Mouse (Mus musculus): Measurements from ENCODE around the gene Ablim1. TPM values are rescaled to one million over a fixed set of nuclear protein-coding genes. Genes with fewer than 3 reads are reported as not detected.
A peak's percentile ranks its signal among the peaks of the same experiment; 100 is the strongest.

The Ablim1 gene
- polyA plus RNA-seq, 1 experiment from 2014 or later, result 35.8 TPM

DNA sequence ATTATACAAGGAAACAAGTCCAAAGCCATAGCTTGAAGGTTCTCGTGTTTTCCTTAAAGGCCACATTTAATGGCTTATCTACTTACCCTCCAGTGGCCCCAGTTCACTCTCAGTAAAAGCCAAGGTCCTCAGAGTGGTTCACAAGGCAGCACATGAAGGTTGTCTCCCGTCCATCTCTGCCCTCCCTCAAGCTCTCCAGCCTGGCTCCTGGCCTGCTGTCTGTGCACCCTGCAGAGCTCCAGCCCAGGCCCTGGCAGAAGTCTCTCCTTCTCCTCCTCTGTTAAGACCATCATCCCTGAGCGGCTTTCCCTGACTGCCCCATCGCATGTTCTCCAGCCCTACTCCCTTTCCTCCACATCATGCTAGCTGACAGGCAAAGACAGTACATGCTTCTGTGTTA, 20.4 kb downstream of the Ablim1 start:
- H3K36me3 ChIP-seq, result no peaks in the 10 kb centered on the region
- H3K4me2 ChIP-seq, result no peak overlapping the region
- no peak for ATAC-seq (replicated peaks; ENCODE audit: low FRiP score)
- WGBS, result 84% methylated on average over 4 of the region's 4 CpGs
- no peaks in the 10 kb centered on the region for H3K9me3 ChIP-seq (replicated peaks)
- H3K4me1 ChIP-seq, result 0 out of 2 replicates have a peak, but pooled peaks cover 10% of the 10 kb centered on the region
- H3K4me3 ChIP-seq (replicated peaks), result no peak overlapping the region
- no peak overlapping the region for H3K27ac ChIP-seq
- H3K9ac ChIP-seq, result no peak overlapping the region
- H3K27me3 ChIP-seq, result no peaks in the 10 kb centered on the region

GRCm38 (mm10) chr19:57293737-57294136, 21.0 kb downstream of the Ablim1 start:
- Histone ChIP-seq H3K27ac (no peak overlapping the region), H3K4me3 (replicated peaks) (no peak overlapping the region), H3K4me1 (0 out of 2 replicates have a peak, but pooled peaks cover 10% of the 10 kb centered on the region), H3K9ac (no peak overlapping the region), H3K9me3 (replicated peaks) (no peaks in the 10 kb centered on the region), H3K36me3 (no peaks in the 10 kb centered on the region), H3K27me3 (no peaks in the 10 kb centered on the region), H3K4me2 (no peak overlapping the region)
- 34% methylated on average over 7 of the region's 7 CpGs for WGBS
- no peak for ATAC-seq (replicated peaks; ENCODE audit: low FRiP score)

GRCm38 (mm10) chr19:57283310-57283709, 31.4 kb downstream of the Ablim1 start:
- WGBS, result 68% methylated on average over 3 of the region's 3 CpGs
- Histone ChIP-seq H3K4me3 (replicated peaks) (no peak overlapping the region), H3K9me3 (replicated peaks) (peaks cover 5% of the 10 kb centered on the region; the same call in 1 of the 2 replicates), H3K27me3 (no peaks in the 10 kb centered on the region), H3K4me1 (no peaks in the 10 kb centered on the region), H3K9ac (no peak overlapping the region), H3K36me3 (no peaks in the 10 kb centered on the region), H3K27ac (no peak overlapping the region), H3K4me2 (no peak overlapping the region)
- ATAC-seq (replicated peaks; ENCODE audit: low FRiP score), result no peak

DNA sequence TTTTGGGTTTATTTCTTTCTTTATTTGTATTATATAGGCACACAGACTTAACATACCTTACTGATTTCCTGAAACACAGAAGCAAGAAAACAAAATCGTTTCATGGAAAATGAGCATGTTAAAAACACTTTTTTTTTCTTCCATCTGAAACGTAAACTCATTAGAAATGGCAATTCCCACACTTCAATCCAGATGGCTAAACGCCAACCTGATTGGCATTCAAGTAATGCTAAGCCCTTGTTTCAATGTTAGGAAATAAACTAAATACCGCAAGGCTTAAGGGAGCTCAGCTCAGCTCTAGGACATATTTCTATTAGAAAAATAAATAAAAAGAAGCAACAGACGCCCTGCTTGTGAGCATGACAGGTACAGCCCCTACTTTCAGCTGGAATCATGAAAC, 32.1 kb downstream of the Ablim1 start:
- peaks cover 5% of the 10 kb centered on the region; the same call in 1 of the 2 replicates for H3K9me3 ChIP-seq (replicated peaks)
- H3K27ac ChIP-seq, result no peak overlapping the region
- H3K4me1 ChIP-seq, result 0 out of 2 replicates have a peak, but pooled peaks cover 1% of the 10 kb centered on the region
- no peak overlapping the region for H3K4me2 ChIP-seq
- ATAC-seq (replicated peaks; ENCODE audit: low FRiP score), result no peak
- H3K9ac ChIP-seq, result no peak overlapping the region
- H3K36me3 ChIP-seq, result no peaks in the 10 kb centered on the region
- H3K4me3 ChIP-seq (replicated peaks), result no peak overlapping the region
- 73% methylated on average over 5 of the region's 5 CpGs for WGBS
- no peaks in the 10 kb centered on the region for H3K27me3 ChIP-seq

GRCm38 (mm10) chr19:57279666-57280065, 35.1 kb downstream of the Ablim1 start:
- ATAC-seq (replicated peaks; ENCODE audit: low FRiP score), result no peak
- H3K27ac ChIP-seq, result no peak overlapping the region
- H3K4me3 ChIP-seq (replicated peaks), result no peak overlapping the region
- H3K9ac ChIP-seq, result no peak overlapping the region
- no peaks in the 10 kb centered on the region for H3K36me3 ChIP-seq
- H3K27me3 ChIP-seq, result no peaks in the 10 kb centered on the region
- H3K4me1 ChIP-seq, result peaks cover 16% of the 10 kb centered on the region
- H3K4me2 ChIP-seq, result no peak overlapping the region
- no peaks in the 10 kb centered on the region for H3K9me3 ChIP-seq (replicated peaks)
- 75% methylated on average over 4 of the region's 4 CpGs for WGBS

DNA sequence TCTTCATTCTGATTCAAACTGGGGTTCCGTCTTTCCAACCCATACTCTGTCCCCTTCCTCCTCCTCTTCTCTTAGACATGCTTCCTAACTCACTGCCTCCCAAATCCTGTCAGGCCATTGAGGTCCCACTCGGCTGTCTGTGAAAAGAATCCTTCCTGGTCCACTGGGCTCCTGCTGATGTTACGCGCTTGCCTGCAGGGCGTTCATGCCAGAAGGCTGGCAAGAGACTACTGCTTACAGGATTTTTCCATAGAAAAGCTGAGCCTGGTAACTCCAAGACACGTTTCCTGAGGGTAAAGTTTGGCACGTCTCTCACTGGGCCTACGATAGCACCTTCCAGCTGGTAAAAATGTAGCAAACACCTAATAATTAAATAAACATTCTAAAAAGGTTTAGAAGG, 36.5 kb downstream of the Ablim1 start:
- no peaks in the 10 kb centered on the region for H3K27me3 ChIP-seq
- no peak overlapping the region for H3K27ac ChIP-seq
- no peak overlapping the region for H3K4me2 ChIP-seq
- H3K36me3 ChIP-seq, result no peaks in the 10 kb centered on the region
- H3K9me3 ChIP-seq (replicated peaks), result no peaks in the 10 kb centered on the region
- 71% methylated on average over 8 of the region's 8 CpGs for WGBS
- no peak overlapping the region for H3K4me3 ChIP-seq (replicated peaks)
- ATAC-seq (replicated peaks; ENCODE audit: low FRiP score), result no peak
- H3K9ac ChIP-seq, result no peak overlapping the region
- H3K4me1 ChIP-seq, result peaks cover 30% of the 10 kb centered on the region

- Histone ChIP-seq H3K27ac (no peak overlapping the region), H3K27me3 (no peaks in the 10 kb centered on the region), H3K9ac (no peak overlapping the region), H3K4me3 (replicated peaks) (no peak overlapping the region), H3K9me3 (replicated peaks) (no peaks in the 10 kb centered on the region), H3K4me1 (peaks cover 38% of the 10 kb centered on the region), H3K36me3 (no peaks in the 10 kb centered on the region), H3K4me2 (no peak overlapping the region)
- ATAC-seq (replicated peaks; ENCODE audit: low FRiP score), result no peak
- 88% methylated on average over 6 of the region's 6 CpGs for WGBS
These were observed 37.7 kb downstream of the Ablim1 start for GRCm38 (mm10) chr19:57277010-57277409.

- Histone ChIP-seq H3K9me3 (replicated peaks) (no peaks in the 10 kb centered on the region), H3K27me3 (no peaks in the 10 kb centered on the region), H3K36me3 (no peaks in the 10 kb centered on the region), H3K4me3 (replicated peaks) (peak overlapping the region; percentile 10), H3K9ac (no peak overlapping the region; the same call in 1 of the 2 replicates), H3K4me2 (peak overlapping the region; percentile 49), H3K4me1 (peaks cover 43% of the 10 kb centered on the region), H3K27ac (peak overlapping the region; percentile 69)
- no peak for ATAC-seq (replicated peaks; ENCODE audit: low FRiP score)
- WGBS, result 31% methylated on average over 15 of the region's 15 CpGs
These were observed 39.4 kb downstream of the Ablim1 start for GRCm38 (mm10) chr19:57275166-57275953.

DNA sequence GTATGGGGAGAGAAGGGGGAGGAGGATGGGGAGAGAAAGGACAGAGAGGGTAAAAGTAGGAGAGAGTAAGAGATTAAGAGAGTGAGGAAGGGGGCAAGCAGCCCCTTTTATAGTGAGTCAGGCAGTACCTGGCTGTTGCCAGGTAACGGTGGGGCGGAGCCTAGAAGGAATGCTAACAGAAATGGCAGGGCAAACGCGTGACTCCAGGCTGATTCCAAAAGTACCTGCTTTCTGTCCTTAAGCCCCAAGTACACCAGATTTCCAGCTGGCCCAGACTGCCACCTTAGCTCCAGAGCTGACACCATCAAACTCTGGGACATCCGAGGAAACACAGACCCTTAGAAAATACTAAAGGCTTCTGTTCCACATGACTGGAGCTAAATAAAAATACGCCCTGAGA, 40.0 kb downstream of the Ablim1 start:
- Histone ChIP-seq H3K9ac (no peak overlapping the region; the same call in 1 of the 2 replicates), H3K27me3 (no peaks in the 10 kb centered on the region), H3K4me2 (peak overlapping the region; percentile 49), H3K36me3 (no peaks in the 10 kb centered on the region), H3K27ac (peak overlapping the region; percentile 69), H3K4me1 (peaks cover 43% of the 10 kb centered on the region), H3K9me3 (replicated peaks) (no peaks in the 10 kb centered on the region), H3K4me3 (replicated peaks) (peak overlapping the region; percentile 10)
- 26% methylated on average over 6 of the region's 6 CpGs for WGBS
- ATAC-seq (replicated peaks; ENCODE audit: low FRiP score), result peak; percentile 40; the same call in 1 of the 2 replicates

GRCm38 (mm10) chr19:57274286-57274685, 40.4 kb downstream of the Ablim1 start:
- Histone ChIP-seq H3K4me1 (peaks cover 43% of the 10 kb centered on the region), H3K27me3 (no peaks in the 10 kb centered on the region), H3K36me3 (no peaks in the 10 kb centered on the region), H3K4me2 (peak overlapping the region; percentile 49), H3K4me3 (replicated peaks) (peak overlapping the region; percentile 10; the same call in 1 of the 2 replicates), H3K9ac (no peak overlapping the region), H3K9me3 (replicated peaks) (no peaks in the 10 kb centered on the region), H3K27ac (peak overlapping the region; percentile 69)
- no peak for ATAC-seq (replicated peaks; ENCODE audit: low FRiP score)
- WGBS, result 49% methylated on average over 12 of the region's 12 CpGs

GRCm38 (mm10) chr19:57272824-57273613, 41.7 kb downstream of the Ablim1 start:
- Histone ChIP-seq H3K9me3 (replicated peaks) (no peaks in the 10 kb centered on the region), H3K4me1 (peaks cover 43% of the 10 kb centered on the region), H3K4me3 (replicated peaks) (no peak overlapping the region), H3K27me3 (no peaks in the 10 kb centered on the region), H3K27ac (peak overlapping the region; percentile 33), H3K9ac (no peak overlapping the region), H3K36me3 (no peaks in the 10 kb centered on the region), H3K4me2 (peak overlapping the region; percentile 24; the same call in 1 of the 2 replicates)
- ATAC-seq (replicated peaks; ENCODE audit: low FRiP score), result 0 out of 2 replicates have a peak, but pooled peaks have one; percentile 46
- WGBS, result 46% methylated on average over 13 of the region's 13 CpGs

DNA sequence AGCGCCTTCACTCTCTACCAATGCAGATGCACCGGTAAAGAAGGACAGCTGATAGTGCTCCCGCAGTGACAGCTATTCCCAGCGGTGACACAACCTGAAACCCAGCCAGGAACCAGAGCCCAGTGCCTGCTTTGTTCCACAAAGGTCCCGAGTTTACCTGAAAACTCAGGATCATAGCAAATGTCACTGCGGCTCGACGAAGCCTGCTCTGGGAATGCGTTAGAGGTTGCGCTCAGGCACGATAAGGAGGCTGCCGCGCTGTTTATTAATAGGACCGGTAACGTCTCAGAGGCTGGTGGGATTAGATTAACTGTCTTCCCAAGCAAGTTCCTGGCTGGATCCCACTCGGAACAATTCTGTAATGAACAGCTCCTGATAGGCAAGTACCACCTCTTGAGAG, 43.0 kb downstream of the Ablim1 start:
- Histone ChIP-seq H3K36me3 (no peaks in the 10 kb centered on the region), H3K4me1 (peaks cover 41% of the 10 kb centered on the region), H3K27ac (no peak overlapping the region), H3K27me3 (no peaks in the 10 kb centered on the region), H3K4me3 (replicated peaks) (no peak overlapping the region), H3K9me3 (replicated peaks) (no peaks in the 10 kb centered on the region), H3K9ac (no peak overlapping the region; the same call in 1 of the 2 replicates), H3K4me2 (no peak overlapping the region)
- ATAC-seq (replicated peaks; ENCODE audit: low FRiP score), result no peak
- 82% methylated on average over 16 of the region's 16 CpGs for WGBS
